Mouse (Mus musculus) kidney, adult 2 months (tissue): Measurements from ENCODE around the gene Bcl11b. TPM values are rescaled to one million over a fixed set of nuclear protein-coding genes. Genes with fewer than 3 reads are reported as not detected.

Source experiments
- DNase-seq: peaks from one replicate; pipeline ENCODE4 v3.0.0; 2021
- H3K27ac ChIP-seq: fragments of 200-500 bp; 2 replicates; pipeline ENCODE4 v1.5.1; 2012; ENCODE audit warnings: low read depth, low read length, control low read depth, inconsistent platforms; ENCODE audit not compliant: insufficient read depth
- H3K27me3 ChIP-seq: fragments of 200-500 bp; replicated peaks from 2 replicates; pipeline ENCODE4 v1.6.1; 2012; ENCODE audit warnings: mild to moderate bottlenecking, moderate library complexity, low read length, inconsistent platforms; ENCODE audit not compliant: control insufficient read depth, insufficient read depth
- H3K36me3 ChIP-seq: fragments of 200-500 bp; 2 replicates; pipeline ENCODE4 v1.6.1; 2012; ENCODE audit warnings: mild to moderate bottlenecking, moderate library complexity, low read length, inconsistent platforms; ENCODE audit not compliant: control insufficient read depth, insufficient read depth
- H3K4me1 ChIP-seq: fragments of 200-500 bp; 2 replicates; pipeline ENCODE4 v1.6.1; 2011; ENCODE audit warnings: low read length; ENCODE audit not compliant: control insufficient read depth, insufficient read depth
- H3K4me3 ChIP-seq: fragments of 200-500 bp; 2 replicates; pipeline ENCODE4 v1.5.1; 2011; ENCODE audit warnings: mild to moderate bottlenecking, low read depth, low read length, control low read depth; ENCODE audit not compliant: insufficient read depth
- CTCF ChIP-seq: fragments of 200-500 bp; conservative IDR thresholded peaks from 2 replicates; pipeline ENCODE4 v1.5.1; 2011; ENCODE audit warnings: low read depth, mild to moderate bottlenecking, control low read depth, low read length, moderate library complexity, mixed read lengths; ENCODE audit not compliant: insufficient read depth, insufficient read length
- POLR2A ChIP-seq: fragments of 200-500 bp; IDR thresholded peaks from one replicate; pipeline ENCODE4 v1.6.1; 2011; ENCODE audit warnings: low read depth, low read length, control low read depth
- WGBS: fragments of 180-500 bp; shearing (Covaris S2); methylation state at CpG from one replicate; pipeline ENCODE4 v1.1.7; 2018; 5-methylcytosine and 5-hydroxymethylcytosine counted together
- polyA plus RNA-seq: library from polyadenylated mRNA; depleted of rRNA; stranded (reverse); fragments of >200 nt; gene quantifications from 2 replicates; pipeline ENCODE4 v1.2.3, GENCODE M21; 2012

Bcl11b gene
- polyA plus RNA-seq, 1 experiment = 4.9 TPM

DNA sequence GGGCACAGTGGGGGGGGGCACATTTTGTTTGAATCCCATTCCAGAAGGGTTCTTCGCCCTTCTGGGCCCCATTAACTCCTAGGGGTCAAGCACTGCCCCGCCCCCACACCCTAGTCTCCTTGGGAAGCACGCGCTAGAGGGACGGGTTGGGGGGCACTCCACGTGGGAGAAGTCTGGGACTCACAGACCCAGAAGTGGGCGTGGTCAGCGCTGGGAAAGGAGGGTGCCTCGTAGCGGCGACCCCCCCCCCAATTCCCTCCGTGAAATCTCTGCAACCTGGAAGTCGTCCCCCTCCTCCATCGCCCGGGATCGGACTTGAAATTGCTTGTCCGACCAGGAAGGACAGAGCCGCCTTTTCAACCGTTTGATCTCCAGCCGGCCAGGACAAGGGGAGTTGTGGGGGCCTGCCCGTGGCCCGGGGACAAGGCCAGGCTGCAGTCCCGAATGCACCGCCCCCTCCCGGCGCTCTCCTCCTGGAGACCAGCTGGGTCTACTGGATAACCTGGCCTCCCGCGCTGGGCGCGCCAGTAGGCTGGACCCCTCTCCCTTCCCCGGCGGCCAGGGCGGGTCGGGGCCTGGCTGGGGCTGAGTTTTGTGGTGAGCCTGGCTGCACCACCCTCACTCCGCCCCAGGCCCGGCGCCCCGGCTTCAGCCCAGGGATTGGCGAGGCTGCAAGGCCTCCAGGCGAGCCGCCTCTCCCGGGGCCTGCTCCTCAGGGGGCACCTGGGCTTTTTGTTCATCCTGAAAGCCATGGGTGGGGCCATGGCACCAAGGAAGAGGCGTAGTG lies 1.5 kb upstream of the Bcl11b start:
- DNase-seq = no peak
- TF ChIP-seq POLR2A = no peak
- no peak for TF ChIP-seq CTCF
- no peaks in the 10 kb centered on the region for H3K36me3 ChIP-seq
- no peak overlapping the region for H3K4me3 ChIP-seq
- H3K27me3 ChIP-seq = peaks cover 7% of the 10 kb centered on the region
- WGBS = 4% methylated on average over 43 of the region's 43 CpGs
- H3K27ac ChIP-seq = no peak overlapping the region
- H3K4me1 ChIP-seq = no peaks in the 10 kb centered on the region

DNA sequence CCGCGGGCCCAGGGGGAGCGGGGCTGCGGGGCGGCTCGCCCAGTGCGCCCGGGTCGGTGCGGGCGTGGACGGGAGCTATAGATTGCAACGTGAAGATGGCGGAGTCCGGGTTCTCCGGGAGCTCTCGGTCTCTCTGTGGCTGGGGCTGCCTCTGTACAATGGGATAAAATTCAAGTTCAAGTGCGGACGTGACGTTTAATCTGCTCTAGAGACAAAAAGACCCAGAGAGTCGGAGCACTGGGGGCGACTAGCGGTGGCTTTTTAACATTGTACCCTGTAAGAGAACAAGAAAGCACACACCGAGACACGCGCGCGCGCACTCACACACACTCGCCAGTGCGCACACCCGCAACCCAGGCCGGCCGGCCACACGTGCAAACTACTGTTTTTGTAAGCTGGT lies 526 bp upstream of the Bcl11b start:
- H3K36me3 ChIP-seq = no peaks in the 10 kb centered on the region
- peak; percentile 59 for DNase-seq
- H3K27ac ChIP-seq = no peak overlapping the region
- TF ChIP-seq CTCF = no peak; the same call in 1 of the 2 replicates
- no peak for TF ChIP-seq POLR2A
- peaks cover 7% of the 10 kb centered on the region for H3K27me3 ChIP-seq
- peak overlapping the region; percentile 21; the same call in 1 of the 2 replicates for H3K4me3 ChIP-seq
- WGBS = under 1% methylated on average over 35 of the region's 35 CpGs
- H3K4me1 ChIP-seq = no peaks in the 10 kb centered on the region

DNA sequence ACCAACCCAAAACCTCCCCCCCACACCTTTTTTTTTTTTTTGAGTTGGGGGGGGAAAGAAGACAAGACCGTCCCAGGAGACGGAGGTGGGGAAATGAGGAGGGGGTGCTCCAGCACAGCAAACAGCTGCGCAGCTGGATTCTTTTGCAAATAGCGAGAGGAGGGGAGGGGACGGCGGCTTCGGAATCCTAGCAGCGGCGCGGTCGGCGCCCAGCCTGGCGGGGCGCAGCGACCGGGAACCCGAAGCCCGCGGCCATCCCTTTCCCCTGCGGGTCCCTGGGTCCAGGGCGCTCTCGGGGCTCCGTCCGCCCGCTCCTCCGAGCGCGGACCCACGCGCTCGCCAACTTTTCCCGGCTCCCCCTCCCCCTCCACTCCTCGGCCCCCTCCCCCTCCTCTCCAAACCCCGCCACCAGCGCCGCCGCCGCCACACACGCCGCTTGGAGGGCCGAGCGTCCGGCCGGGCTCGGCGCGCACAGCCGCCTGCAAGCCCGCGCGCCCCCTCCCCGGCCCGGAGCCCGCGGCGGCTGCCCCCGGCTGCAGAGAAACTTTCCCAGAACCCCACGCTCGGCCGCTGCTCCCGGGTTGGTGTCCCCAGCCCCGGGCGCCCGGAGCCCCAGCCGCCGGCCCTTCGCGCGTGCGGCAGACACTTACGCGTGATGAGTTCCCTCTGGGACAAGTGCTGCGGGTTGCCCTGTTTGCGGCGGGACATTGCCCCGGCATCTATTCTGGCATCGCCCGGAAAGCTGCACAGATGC lies 789 bp downstream of the Bcl11b start:
- WGBS = 1% methylated on average over 65 of the region's 78 CpGs
- Histone ChIP-seq H3K4me1 (no peaks in the 10 kb centered on the region), H3K36me3 (no peaks in the 10 kb centered on the region), H3K27ac (no peak overlapping the region), H3K4me3 (peak overlapping the region; percentile 29), H3K27me3 (peaks cover 7% of the 10 kb centered on the region)
- TF ChIP-seq CTCF (no peak), POLR2A (no peak)
- DNase-seq = no peak

DNA sequence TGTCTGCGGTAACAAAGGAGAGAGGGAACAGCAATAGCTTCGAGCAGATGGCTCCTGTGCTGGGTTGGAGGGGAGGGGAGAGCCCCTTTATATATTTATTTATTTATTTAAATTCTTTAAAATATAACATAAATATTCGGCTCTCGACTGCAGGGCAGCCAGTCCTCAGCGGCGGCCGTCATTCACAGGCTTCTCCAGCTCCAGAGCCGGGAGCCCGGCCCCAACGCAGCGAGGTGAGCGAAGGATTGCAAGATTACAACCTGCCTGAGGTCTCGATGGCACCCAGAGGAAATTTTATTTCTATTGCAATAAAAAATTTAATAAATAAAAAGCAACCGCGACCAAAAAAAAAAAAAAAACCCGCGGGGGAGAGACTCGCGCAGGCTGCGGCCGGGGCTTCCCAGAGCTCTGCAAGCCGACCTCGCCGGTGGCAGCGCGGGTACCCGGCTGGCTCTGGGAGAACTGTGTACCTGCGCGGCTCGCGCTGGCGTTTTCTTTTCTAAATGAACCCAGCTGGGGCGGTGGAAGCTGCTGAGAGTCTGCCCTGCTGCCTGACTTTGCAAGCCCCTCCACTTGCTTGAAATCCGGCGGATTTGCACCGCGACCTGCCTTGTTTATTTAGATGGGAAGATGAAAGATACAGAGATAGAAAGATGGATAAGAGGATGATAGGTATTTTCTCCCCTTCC lies 1.6 kb downstream of the Bcl11b start:
- DNase-seq = no peak
- 15% methylated on average over 37 of the region's 37 CpGs for WGBS

DNA sequence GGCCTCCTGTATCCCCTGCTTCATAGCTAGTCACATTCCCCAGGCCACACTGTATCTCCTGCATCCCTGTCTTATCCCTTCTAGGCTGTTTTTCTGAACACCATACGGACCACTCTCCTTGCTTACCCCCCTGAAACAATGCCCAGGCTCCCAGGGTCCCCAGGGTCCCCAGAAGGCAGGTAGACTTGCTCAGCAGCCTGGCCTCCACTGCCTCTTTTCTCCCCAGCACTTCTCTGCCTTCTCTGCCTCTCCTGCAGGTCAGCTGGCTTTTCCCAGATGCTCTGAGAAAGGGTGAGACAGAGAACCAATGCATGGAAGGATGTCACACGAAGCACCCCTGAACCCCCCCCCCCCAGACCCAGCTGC lies 2.7 kb downstream of the Bcl11b start:
- no peaks in the 10 kb centered on the region for H3K4me1 ChIP-seq
- H3K36me3 ChIP-seq = no peaks in the 10 kb centered on the region
- no peak overlapping the region for H3K27ac ChIP-seq
- peaks cover 7% of the 10 kb centered on the region for H3K27me3 ChIP-seq
- TF ChIP-seq CTCF (no peak), POLR2A (no peak)
- WGBS = 49% methylated on average over 2 of the region's 2 CpGs
- no peak for DNase-seq
- no peak overlapping the region for H3K4me3 ChIP-seq

More for the DNA sequence above, 1.6 kb downstream of the Bcl11b start:
- Histone ChIP-seq H3K27me3 (peaks cover 7% of the 10 kb centered on the region), H3K36me3 (no peaks in the 10 kb centered on the region), H3K4me3 (no peak overlapping the region), H3K4me1 (no peaks in the 10 kb centered on the region), H3K27ac (no peak overlapping the region)
- TF ChIP-seq CTCF (no peak), POLR2A (no peak)

DNA sequence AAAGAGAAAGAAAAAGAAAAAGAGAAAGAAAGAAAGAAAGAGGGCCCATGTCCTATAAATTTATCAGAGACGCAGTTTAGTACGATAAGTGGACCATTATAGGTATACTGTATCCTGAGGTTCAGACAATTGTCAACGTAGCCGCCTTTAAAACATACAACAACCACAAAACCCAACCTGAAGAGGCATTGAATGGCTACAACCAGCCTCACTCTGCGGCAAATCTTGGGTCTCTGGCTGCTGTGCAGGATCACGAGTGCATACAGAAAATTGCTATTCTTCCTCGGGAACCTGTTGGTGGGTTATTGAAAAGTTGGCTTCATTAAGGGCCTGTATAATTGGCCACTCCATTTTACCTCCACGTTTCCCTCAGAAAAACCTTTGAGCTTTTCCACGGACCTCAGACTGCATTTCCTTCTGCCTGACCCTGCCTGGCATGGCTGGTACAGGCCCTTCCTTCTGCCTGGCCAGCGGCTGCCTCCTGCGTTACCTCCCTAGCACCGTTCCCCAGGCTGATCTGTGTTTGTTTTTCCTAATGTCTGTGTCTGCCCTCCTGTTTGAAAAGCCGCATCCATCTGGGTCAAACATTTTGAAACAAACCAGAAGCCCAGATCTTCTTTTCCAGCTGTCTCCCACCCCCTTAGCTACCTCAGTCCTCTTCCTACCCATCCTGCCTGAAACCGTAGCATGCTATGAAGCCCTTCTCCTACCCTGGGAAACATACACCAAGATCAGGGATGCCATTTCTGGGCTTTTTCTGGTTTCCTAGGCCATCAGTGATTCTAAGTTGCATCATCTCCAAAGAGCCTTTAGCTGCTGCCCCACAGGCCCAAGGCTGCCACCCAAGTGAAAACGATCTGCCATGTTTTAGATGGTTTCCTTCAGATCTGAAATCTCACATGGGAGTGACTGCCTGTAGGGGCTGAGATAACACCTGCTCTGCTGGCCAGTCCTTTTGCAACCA lies 3.4 kb downstream of the Bcl11b start:
- DNase-seq = no peak
- Histone ChIP-seq H3K27ac (no peak overlapping the region), H3K27me3 (peaks cover 7% of the 10 kb centered on the region), H3K4me1 (no peaks in the 10 kb centered on the region), H3K36me3 (no peaks in the 10 kb centered on the region), H3K4me3 (no peak overlapping the region)
- 83% methylated on average over 15 of the region's 15 CpGs for WGBS
- TF ChIP-seq POLR2A = no peak
- TF ChIP-seq CTCF = no peak
